Mouse (Mus musculus): ENCODE results near the gene Zfp874b. TPM values are rescaled to one million over a fixed set of nuclear protein-coding genes. Genes with fewer than 3 reads are reported as not detected.
"Not testable (repeated sequence)": the region's sequence is repeated elsewhere in the genome, so short reads cannot be mapped to it uniquely, and the experiment has no call there.

Zfp874b gene
- polyA plus RNA-seq, 1 experiment from 2014 or later, result 3.8 TPM

- Histone ChIP-seq H3K27me3 (no peaks in the 10 kb centered on the region), H3K4me3 (peak overlapping the region; percentile 65), H3K9ac (peak overlapping the region; percentile 59; the same call in 1 of the 2 replicates), H3K9me3 (no peaks in the 10 kb centered on the region), H3K4me1 (no peaks in the 10 kb centered on the region), H3K4me2 (peak overlapping the region; percentile 73), H3K36me3 (peaks cover 7% of the 10 kb centered on the region), H3K27ac (no peak overlapping the region)
- ATAC-seq (ENCODE audit: borderline replicate concordance, extremely low read depth, low FRiP score, low TSS enrichment), result no peak; the same call in 1 of the 2 replicates
- 12% methylated on average over 3 of the region's 3 CpGs for WGBS
These were observed 32.1 kb downstream of the Zfp874b start for GRCm38 (mm10) chr13:67452021-67452309.

GRCm38 (mm10) chr13:67451172-67452020 is 32.7 kb downstream of the Zfp874b start, which contains the start of gene Zfp874a:
Gene Zfp874a, minus strand, starts transcription at chr13:67451624.
- H3K4me3 ChIP-seq, result peak within 1 kb of the TSS; percentile 65
- no peaks in the 10 kb centered on the region for H3K27me3 ChIP-seq
- peak within 1 kb of the TSS; percentile 59 for H3K9ac ChIP-seq
- H3K27ac ChIP-seq, result no peak within 1 kb of the TSS
- ATAC-seq (ENCODE audit: borderline replicate concordance, extremely low read depth, low FRiP score, low TSS enrichment), result peak; percentile 99
- no peaks in the 10 kb centered on the region for H3K9me3 ChIP-seq
- 1% methylated on average over 20 of the region's 20 CpGs for WGBS
- peaks cover 12% of the 10 kb centered on the region for H3K36me3 ChIP-seq
- H3K4me1 ChIP-seq, result no peaks in the 10 kb centered on the region
- H3K4me2 ChIP-seq, result peak within 1 kb of the TSS; percentile 73

- not testable (repeated sequence) for H3K27me3 ChIP-seq; H3K27ac ChIP-seq; H3K4me1 ChIP-seq; H3K9ac ChIP-seq; H3K4me3 ChIP-seq; H3K4me2 ChIP-seq; H3K9me3 ChIP-seq; ATAC-seq (ENCODE audit: borderline replicate concordance, extremely low read depth, low FRiP score, low TSS enrichment); H3K36me3 ChIP-seq
- whole genome bisulfite sequencing, result 67% methylated on average over 1 of the region's 3 CpGs
These were observed 47.0 kb downstream of the Zfp874b start for GRCm38 (mm10) chr13:67437095-67437494.

- H3K4me3 ChIP-seq, result no peak overlapping the region
- H3K9ac ChIP-seq, result no peak overlapping the region
- no peaks in the 10 kb centered on the region for H3K27me3 ChIP-seq
- 82% methylated on average over 3 of the region's 3 CpGs for WGBS
- no peak for ATAC-seq (ENCODE audit: borderline replicate concordance, extremely low read depth, low FRiP score, low TSS enrichment)
- no peaks in the 10 kb centered on the region for H3K4me1 ChIP-seq
- no peak overlapping the region for H3K4me2 ChIP-seq
- no peak overlapping the region for H3K27ac ChIP-seq
- H3K36me3 ChIP-seq, result no peaks in the 10 kb centered on the region
- no peaks in the 10 kb centered on the region for H3K9me3 ChIP-seq
These were observed 55.9 kb downstream of the Zfp874b start for GRCm38 (mm10) chr13:67428116-67428515.

GRCm38 (mm10) chr13:67425699-67426098 is 58.4 kb downstream of the Zfp874b start:
- not testable (repeated sequence) for H3K9ac ChIP-seq; H3K27me3 ChIP-seq; H3K4me3 ChIP-seq; H3K4me2 ChIP-seq; H3K9me3 ChIP-seq; ATAC-seq (ENCODE audit: borderline replicate concordance, extremely low read depth, low FRiP score, low TSS enrichment); H3K36me3 ChIP-seq; H3K4me1 ChIP-seq; H3K27ac ChIP-seq

GRCm38 (mm10) chr13:67422532-67422931 is 61.5 kb downstream of the Zfp874b start:
- H3K4me3 ChIP-seq; H3K4me1 ChIP-seq; H3K4me2 ChIP-seq; H3K27me3 ChIP-seq; H3K9ac ChIP-seq; H3K9me3 ChIP-seq; H3K27ac ChIP-seq; H3K36me3 ChIP-seq; ATAC-seq (ENCODE audit: borderline replicate concordance, extremely low read depth, low FRiP score, low TSS enrichment): not testable (repeated sequence)
- 91% methylated on average over 2 of the region's 2 CpGs for WGBS

Other genes with a start within 250 kb of the Zfp874b start
- gene Zfp458, start 205.8 kb downstream of the Zfp874b start, polyA plus RNA-seq (2015; fragmentation: Nextera tagmentation; extraction: Ambion mirVana), result 1.5 TPM in 2 replicates
- 0.21 and 0.92 TPM in 2 replicates for gene Zfp457, start 177.8 kb downstream of the Zfp874b start, polyA plus RNA-seq (2015; fragmentation: Nextera tagmentation; extraction: Ambion mirVana)
- gene Zfp595, start 151.7 kb downstream of the Zfp874b start, polyA plus RNA-seq (2015; fragmentation: Nextera tagmentation; extraction: Ambion mirVana), result 2.7 and 2.8 TPM in 2 replicates
- gene Gm28044, start 123.7 kb downstream of the Zfp874b start, polyA plus RNA-seq (2015; fragmentation: Nextera tagmentation; extraction: Ambion mirVana), result 0.64 TPM in 1 of 2 replicates, not detected in the other
- gene Zfp953, start 123.7 kb downstream of the Zfp874b start, polyA plus RNA-seq (2015; fragmentation: Nextera tagmentation; extraction: Ambion mirVana), result 0.93 and 1.1 TPM in 2 replicates
- gene Gm28041, start 108.5 kb downstream of the Zfp874b start, polyA plus RNA-seq (2015; fragmentation: Nextera tagmentation; extraction: Ambion mirVana), result 0.46 and 0.48 TPM in 2 replicates
- 1.8 and 1.9 TPM in 2 replicates for gene Zfp456, start 108.4 kb downstream of the Zfp874b start, polyA plus RNA-seq (2015; fragmentation: Nextera tagmentation; extraction: Ambion mirVana)
- gene Zfp429, start 84.4 kb downstream of the Zfp874b start, polyA plus RNA-seq (2015; fragmentation: Nextera tagmentation; extraction: Ambion mirVana), result 6.8 and 7.7 TPM in 2 replicates
- 1.1 and 1.7 TPM in 2 replicates for gene Zfp459, start 62.8 kb downstream of the Zfp874b start, polyA plus RNA-seq (2015; fragmentation: Nextera tagmentation; extraction: Ambion mirVana)
- 9.6 TPM in 2 replicates for gene Zfp874a, start 32.6 kb downstream of the Zfp874b start, polyA plus RNA-seq (2015; fragmentation: Nextera tagmentation; extraction: Ambion mirVana)
- 12.9 and 14.1 TPM in 2 replicates for gene Zfp58, start 16.3 kb upstream of the Zfp874b start, polyA plus RNA-seq (2015; fragmentation: Nextera tagmentation; extraction: Ambion mirVana)
- not detected in 2 replicates for gene Gm26965, start 41.9 kb upstream of the Zfp874b start, polyA plus RNA-seq (2015; fragmentation: Nextera tagmentation; extraction: Ambion mirVana)
- 22.3 and 22.8 TPM in 2 replicates for gene Zfp87, start 41.9 kb upstream of the Zfp874b start, polyA plus RNA-seq (2015; fragmentation: Nextera tagmentation; extraction: Ambion mirVana)
- 14.5 and 14.7 TPM in 2 replicates for gene Zfp748, start 69.6 kb upstream of the Zfp874b start, polyA plus RNA-seq (2015; fragmentation: Nextera tagmentation; extraction: Ambion mirVana)
- 3.5 and 4.4 TPM in 2 replicates for gene Zfp729b, start 125.4 kb upstream of the Zfp874b start, polyA plus RNA-seq (2015; fragmentation: Nextera tagmentation; extraction: Ambion mirVana)
- not detected in 2 replicates for gene Gm49345, start 153.5 kb upstream of the Zfp874b start, polyA plus RNA-seq (2015; fragmentation: Nextera tagmentation; extraction: Ambion mirVana)
- 2.4 and 2.7 TPM in 2 replicates for gene Zfp729a, start 153.5 kb upstream of the Zfp874b start, polyA plus RNA-seq (2015; fragmentation: Nextera tagmentation; extraction: Ambion mirVana)
- 11.0 and 12.1 TPM in 2 replicates for gene Zfp738, start 202.8 kb upstream of the Zfp874b start, polyA plus RNA-seq (2015; fragmentation: Nextera tagmentation; extraction: Ambion mirVana)
- 6.1 and 6.6 TPM in 2 replicates for gene Zfp65, start 244.9 kb upstream of the Zfp874b start, polyA plus RNA-seq (2015; fragmentation: Nextera tagmentation; extraction: Ambion mirVana)